23 mouse cellular contexts compared by ENCODE assay signal in genomic region chr10:14210045-14210444, GRCm38 (mm10).
DNase-seq lines count a peak whose midpoint lies in the region; ATAC-seq lines count a peak whose summit lies in the region.
"Had no signal": no experiment of that assay in that cellular context is flagged by ENCODE, and none has a peak within 500 bp of the region (broad histone marks: within the 10 kb centered on the region; RNA-seq: fewer than 3 reads in every experiment).

No protein-coding gene starts in this region.

- ATAC-seq in common myeloid progenitor, adult 5-6 weeks (replicated peaks; ENCODE audit: low read depth, poor library complexity, severe bottlenecking): peak; percentile 60
- ATAC-seq: intestine, embryonic 15.5 days; liver, embryonic 12.5 days; midbrain, embryonic 13.5 days had no signal

- DNase-seq in heart, adult 11 months: peak; percentile 71
- no peak for DNase-seq in heart, adult 8-10 months (ENCODE audit: low spot score)
- DNase-seq in 416B (ENCODE audit: low read depth): peak; percentile 57
- DNase-seq in retina, embryonic 14.5 days (ENCODE audit: low spot score): no peak
- no peak for DNase-seq in ovary, postnatal 14 days (ENCODE audit: low spot score)
- DNase-seq in embryo, embryonic 9.5 days (ENCODE audit: extremely low spot score): no peak
- DNase-seq: adrenal gland, adult 2 months; cerebellum, adult 11-12 months; gastrocnemius, postnatal 36 days; kidney, postnatal 36 days; lung, adult 18-20 months; lung, postnatal 10 days; retina, postnatal 1 day had no signal

- 29% methylated on average over 6 of the region's 6 CpGs for WGBS in macrophage (ENCODE audit: missing documents)

- H3K36me3 ChIP-seq in macrophage (ENCODE audit: inconsistent target): no peaks in the 10 kb centered on the region
- H3K36me3 ChIP-seq: hindbrain, embryonic 15.5 days; intestine, embryonic 15.5 days; kidney, embryonic 15.5 days; limb, embryonic 12.5 days; liver, embryonic 12.5 days; midbrain, embryonic 13.5 days; neural tube, embryonic 13.5 days had no signal

- H3K79me2 ChIP-seq in macrophage (ENCODE audit: inconsistent target): no peaks in the 10 kb centered on the region

- peak overlapping the region; percentile 13; the same call in 1 of the 2 replicates for H3K27ac ChIP-seq in macrophage
- H3K27ac ChIP-seq: hindbrain, embryonic 15.5 days; intestine, embryonic 15.5 days; kidney, embryonic 15.5 days; limb, embryonic 12.5 days; liver, embryonic 12.5 days; midbrain, embryonic 13.5 days; neural tube, embryonic 13.5 days had no signal

- no peak overlapping the region for H3K4me3 ChIP-seq in macrophage (ENCODE audit: inconsistent target)
- H3K4me3 ChIP-seq: hindbrain, embryonic 15.5 days; intestine, embryonic 15.5 days; kidney, embryonic 15.5 days; limb, embryonic 12.5 days; liver, embryonic 12.5 days; megakaryocyte, embryonic 14.5 days; midbrain, embryonic 13.5 days; neural tube, embryonic 13.5 days had no signal

Comparison
In these comparisons a context has a peak if more than half of its experiments do, and no peak if none do; other contexts are left out.
1. DNase-seq: peak in heart, adult 11 months (single experiment) and 416B (single experiment); none in heart, adult 8-10 months (single experiment), retina, embryonic 14.5 days (single experiment), ovary, postnatal 14 days (single experiment) and embryo, embryonic 9.5 days (single experiment).